Mouse (Mus musculus): ENCODE data around the gene Smo. TPM values are rescaled to one million over a fixed set of nuclear protein-coding genes. Genes with fewer than 3 reads are reported as not detected.

The Smo gene
- polyA plus RNA-seq (2015; fragmentation: Illumina TruSeq; extraction: RNeasy Lipid Tissue Mini Kit (QIAGEN cat#74804); ENCODE audit: insufficient read depth, low read depth, low replicate concordance): 6.9 TPM

GRCm38 (mm10) chr6:29735336-29735688, at the start of gene Smo:
Gene Smo (plus strand): TSS chr6:29735503.

GRCm38 (mm10) chr6:29693953-29694352, 41.4 kb upstream of the Smo start, which contains the start of gene Tspan33:
Gene Tspan33 (plus strand): TSS chr6:29694222.

GRCm38 (mm10) chr6:29767813-29768660, 32.7 kb downstream of the Smo start, which contains the start of gene Ahcyl2:
Gene Ahcyl2 (plus strand): TSS chr6:29768011.

Other genes with a start within 250 kb of the Smo start
- 1.1 TPM for gene Kcp, start 227.6 kb upstream of the Smo start, polyA plus RNA-seq (2015; fragmentation: Illumina TruSeq; extraction: RNeasy Lipid Tissue Mini Kit (QIAGEN cat#74804); ENCODE audit: insufficient read depth, low read depth, low replicate concordance)
- 2.5 TPM for gene Irf5, start 208.9 kb upstream of the Smo start, polyA plus RNA-seq (2015; fragmentation: Illumina TruSeq; extraction: RNeasy Lipid Tissue Mini Kit (QIAGEN cat#74804); ENCODE audit: insufficient read depth, low read depth, low replicate concordance)
- gene Tnpo3, start 125.6 kb upstream of the Smo start, polyA plus RNA-seq (2015; fragmentation: Illumina TruSeq; extraction: RNeasy Lipid Tissue Mini Kit (QIAGEN cat#74804); ENCODE audit: insufficient read depth, low read depth, low replicate concordance): 14.8 TPM
- 2.7 TPM for gene Tspan33, start 41.3 kb upstream of the Smo start, polyA plus RNA-seq (2015; fragmentation: Illumina TruSeq; extraction: RNeasy Lipid Tissue Mini Kit (QIAGEN cat#74804); ENCODE audit: insufficient read depth, low read depth, low replicate concordance)
- 5.3 TPM for gene Ahcyl2, start 32.5 kb downstream of the Smo start, polyA plus RNA-seq (2015; fragmentation: Illumina TruSeq; extraction: RNeasy Lipid Tissue Mini Kit (QIAGEN cat#74804); ENCODE audit: insufficient read depth, low read depth, low replicate concordance)
- 0.26 TPM for gene Strip2, start 181.5 kb downstream of the Smo start, polyA plus RNA-seq (2015; fragmentation: Illumina TruSeq; extraction: RNeasy Lipid Tissue Mini Kit (QIAGEN cat#74804); ENCODE audit: insufficient read depth, low read depth, low replicate concordance)